Mouse (Mus musculus) hindbrain, embryonic 10.5 days (tissue): ENCODE measurements around the gene Adat3. TPM values are rescaled to one million over a fixed set of nuclear protein-coding genes. Genes with fewer than 3 reads are reported as not detected.
A peak's percentile ranks its signal among the peaks of the same experiment; 100 is the strongest.

ENCODE experiments used
- DNase-seq: peaks from one replicate; pipeline ENCODE4 v3.0.0-alpha.2; 2017; ENCODE audit warnings: low spot score
- H3K27ac ChIP-seq: fragments of 300-500 bp; sonication (generic); 2 replicates; pipeline ENCODE4 v1.5.1; 2016; ENCODE audit warnings: mild to moderate bottlenecking, moderate library complexity
- H3K27me3 ChIP-seq: fragments of 300-500 bp; sonication (generic); 2 replicates; pipeline ENCODE4 v1.6.1; 2016; ENCODE audit warnings: mild to moderate bottlenecking; ENCODE audit not compliant: poor library complexity, insufficient read depth, severe bottlenecking
- H3K36me3 ChIP-seq: fragments of 300-500 bp; sonication (generic); 2 replicates; pipeline ENCODE4 v1.6.1; 2016; ENCODE audit warnings: mild to moderate bottlenecking, moderate library complexity
- H3K4me1 ChIP-seq: fragments of 300-500 bp; sonication (generic); replicated peaks from 2 replicates; pipeline ENCODE4 v1.6.1; 2016; ENCODE audit warnings: mild to moderate bottlenecking
- H3K4me3 ChIP-seq: fragments of 300-500 bp; sonication (generic); 2 replicates; pipeline ENCODE4 v1.5.1; 2016; ENCODE audit warnings: mild to moderate bottlenecking, moderate library complexity
- H3K9me3 ChIP-seq: fragments of 300-500 bp; sonication (generic); 2 replicates; pipeline ENCODE4 v1.6.1; 2016; ENCODE audit warnings: mild to moderate bottlenecking, moderate library complexity
- WGBS: fragments of 180-500 bp; shearing (Covaris S2); methylation state at CpG from one replicate; pipeline ENCODE4 v1.1.7; 2016; 5-methylcytosine and 5-hydroxymethylcytosine counted together
- polyA plus RNA-seq: library from polyadenylated mRNA; unstranded; fragments of >200 nt; fragmentation: Nextera tagmentation; extraction: Ambion mirVana; gene quantifications from 2 replicates; pipeline ENCODE4 v1.2.1, GENCODE M21; 2016

Adat3 gene
- polyA plus RNA-seq, 1 experiment from 2014 or later = 11.0 TPM

DNA sequence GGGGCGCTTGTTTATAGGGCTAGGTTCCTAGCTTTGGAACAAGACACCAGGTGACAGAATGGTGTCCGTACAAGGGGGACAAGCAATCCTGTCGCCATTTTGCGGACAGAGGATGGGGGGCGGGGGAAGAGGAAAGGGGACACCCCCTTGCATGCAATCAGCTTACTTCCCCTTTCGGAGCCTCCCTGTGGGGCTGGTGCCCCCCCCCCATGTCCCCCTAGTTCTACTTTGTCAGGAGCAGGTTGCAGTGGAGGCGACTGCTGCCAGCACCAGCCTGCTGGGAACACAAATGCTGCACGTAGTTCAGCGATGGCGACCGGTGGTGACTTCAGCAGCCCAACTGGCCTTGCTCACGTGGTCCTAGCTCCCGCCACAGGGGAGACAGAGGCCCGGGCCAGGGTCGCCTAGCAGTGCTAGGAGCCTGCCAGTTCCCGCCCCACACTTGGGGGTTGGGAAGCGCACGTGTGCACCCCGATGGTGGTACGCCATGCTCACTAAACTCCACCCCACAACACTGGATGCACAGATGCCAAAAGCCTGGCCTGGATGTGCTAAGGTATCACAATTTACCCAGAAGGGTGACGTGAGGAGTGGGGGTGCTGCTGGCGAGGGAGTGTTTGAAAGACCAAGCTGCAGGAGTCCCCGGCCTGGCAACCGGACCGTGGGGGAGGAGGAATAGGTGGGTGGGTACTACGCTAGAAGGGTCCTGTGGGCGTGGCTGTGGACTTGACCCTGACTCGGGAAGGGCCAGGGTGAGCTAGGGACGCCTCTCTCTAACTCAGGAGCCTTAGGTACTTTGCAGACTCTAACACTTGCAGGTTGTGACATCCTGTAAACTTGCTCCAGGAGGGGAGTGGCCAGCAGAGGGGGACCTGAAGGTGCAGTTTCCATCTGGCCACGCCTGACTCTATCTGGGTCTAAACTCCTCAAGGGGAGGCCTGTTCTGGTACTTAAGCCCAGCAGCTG lies 31.5 kb upstream of the Adat3 start:
- H3K4me3 ChIP-seq = peak overlapping the region; percentile 41

DNA sequence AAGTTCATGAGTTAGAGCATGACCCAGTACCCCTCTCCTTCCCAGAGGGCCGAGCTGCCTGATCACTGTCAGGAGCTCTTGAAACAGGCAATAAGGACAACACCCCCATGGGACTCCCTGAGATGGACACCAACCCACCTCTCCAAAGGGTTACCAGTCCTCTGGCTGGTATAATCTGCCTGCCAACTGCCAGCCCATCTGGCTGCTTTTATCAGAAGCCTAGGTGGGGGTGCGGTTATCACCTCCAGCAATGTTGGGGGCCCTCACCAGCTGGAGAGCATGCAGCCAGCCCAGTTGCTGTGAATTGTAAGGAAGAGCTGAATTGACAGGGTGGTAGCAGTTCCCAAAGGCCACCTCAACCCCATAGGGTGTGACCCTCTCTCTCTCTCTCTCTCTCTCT lies 30.2 kb upstream of the Adat3 start:
- DNase-seq = no peak
- H3K9me3 ChIP-seq = no peaks in the 10 kb centered on the region
- H3K27ac ChIP-seq = no peak overlapping the region
- 0 out of 2 replicates have a peak, but pooled peaks cover 3% of the 10 kb centered on the region for H3K27me3 ChIP-seq
- H3K36me3 ChIP-seq = peaks cover 12% of the 10 kb centered on the region
- H3K4me1 ChIP-seq = peaks cover 91% of the 10 kb centered on the region
- 91% methylated on average over 2 of the region's 2 CpGs for WGBS
- no peak overlapping the region for H3K4me3 ChIP-seq

More for the DNA sequence above, 31.5 kb upstream of the Adat3 start:
- Histone ChIP-seq H3K9me3 (no peaks in the 10 kb centered on the region), H3K27ac (peak overlapping the region; percentile 88), H3K36me3 (peaks cover 12% of the 10 kb centered on the region), H3K4me1 (peaks cover 91% of the 10 kb centered on the region), H3K27me3 (0 out of 2 replicates have a peak, but pooled peaks cover 3% of the 10 kb centered on the region)
- 18% methylated on average over 30 of the region's 30 CpGs for WGBS
- DNase-seq = peak; percentile 49

DNA sequence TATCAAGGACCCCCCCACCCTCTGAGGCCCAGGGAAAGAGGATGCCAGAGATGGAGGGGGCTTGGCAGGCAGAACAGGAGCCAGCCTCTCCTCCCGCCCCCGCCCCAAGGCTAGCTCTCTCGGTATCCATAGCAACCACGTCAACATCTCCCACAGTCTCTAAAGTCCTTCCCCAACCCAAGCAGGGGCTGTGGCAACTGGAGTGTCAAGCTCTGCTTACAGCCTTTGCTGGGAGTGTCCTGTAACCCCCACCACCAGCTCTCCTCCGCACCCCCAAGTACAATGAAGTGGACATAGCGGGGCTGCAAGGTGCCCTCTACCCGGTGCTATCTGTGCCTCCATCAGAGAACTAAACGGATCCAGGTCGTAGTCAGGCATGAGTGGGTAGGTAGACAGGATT lies 28.7 kb upstream of the Adat3 start:
- no peak for DNase-seq
- H3K27me3 ChIP-seq = 0 out of 2 replicates have a peak, but pooled peaks cover 3% of the 10 kb centered on the region
- peak overlapping the region; percentile 20; the same call in 1 of the 2 replicates for H3K4me3 ChIP-seq
- no peaks in the 10 kb centered on the region for H3K9me3 ChIP-seq
- H3K36me3 ChIP-seq = peaks cover under 1% of the 10 kb centered on the region; the same call in 1 of the 2 replicates
- H3K4me1 ChIP-seq = peaks cover 98% of the 10 kb centered on the region
- H3K27ac ChIP-seq = peak overlapping the region; percentile 46; the same call in 1 of the 2 replicates
- 59% methylated on average over 9 of the region's 9 CpGs for WGBS

DNA sequence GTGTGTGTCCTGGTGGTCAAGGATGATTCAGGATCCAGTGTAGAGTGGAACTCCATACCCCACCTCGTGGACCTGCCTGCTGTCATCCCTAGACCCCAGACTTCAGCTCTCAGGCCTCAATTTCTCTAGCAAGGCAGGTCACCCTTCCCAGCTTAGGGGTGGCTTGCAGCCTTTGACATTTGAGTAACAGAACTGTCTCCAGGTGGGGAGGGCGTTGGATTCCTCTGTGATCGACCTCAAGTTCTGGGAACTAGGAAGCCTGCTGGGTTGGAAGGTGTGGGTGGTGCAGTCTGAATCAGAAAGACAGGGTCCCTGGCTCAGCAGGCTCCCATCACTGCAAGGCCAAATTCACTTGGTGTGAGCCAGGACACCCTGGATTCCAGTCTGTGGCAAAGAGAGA lies 27.8 kb upstream of the Adat3 start:
- Histone ChIP-seq H3K4me3 (peak overlapping the region; percentile 79; the same call in 1 of the 2 replicates), H3K27me3 (0 out of 2 replicates have a peak, but pooled peaks cover 3% of the 10 kb centered on the region), H3K36me3 (no peaks in the 10 kb centered on the region), H3K27ac (no peak overlapping the region), H3K9me3 (no peaks in the 10 kb centered on the region), H3K4me1 (peaks cover 92% of the 10 kb centered on the region)
- 82% methylated on average over 3 of the region's 3 CpGs for WGBS
- DNase-seq = no peak

DNA sequence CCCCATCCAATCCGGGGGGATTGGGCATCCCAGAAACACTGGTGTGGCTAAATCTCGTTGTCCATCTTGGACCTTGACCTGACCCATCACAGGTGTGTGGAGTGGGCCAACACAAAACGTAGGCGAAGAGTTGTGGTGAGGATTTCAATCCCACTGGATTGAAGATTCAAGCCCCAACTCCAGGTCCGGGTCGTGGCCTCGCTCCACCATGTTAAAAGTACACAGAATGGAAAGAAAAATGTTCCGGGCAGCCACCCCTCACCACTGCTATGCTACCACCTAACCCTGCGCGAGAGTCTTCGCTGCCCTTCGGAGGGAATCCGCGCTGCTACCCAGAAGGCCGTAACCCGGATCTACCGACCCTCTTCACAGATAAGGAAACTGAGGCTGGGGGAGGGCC lies 26.8 kb upstream of the Adat3 start:
- Histone ChIP-seq H3K27ac (peak overlapping the region; percentile 90), H3K4me3 (peak overlapping the region; percentile 79), H3K4me1 (peaks cover 81% of the 10 kb centered on the region), H3K9me3 (no peaks in the 10 kb centered on the region), H3K36me3 (no peaks in the 10 kb centered on the region), H3K27me3 (0 out of 2 replicates have a peak, but pooled peaks cover 3% of the 10 kb centered on the region)
- WGBS = 18% methylated on average over 17 of the region's 17 CpGs
- no peak for DNase-seq

DNA sequence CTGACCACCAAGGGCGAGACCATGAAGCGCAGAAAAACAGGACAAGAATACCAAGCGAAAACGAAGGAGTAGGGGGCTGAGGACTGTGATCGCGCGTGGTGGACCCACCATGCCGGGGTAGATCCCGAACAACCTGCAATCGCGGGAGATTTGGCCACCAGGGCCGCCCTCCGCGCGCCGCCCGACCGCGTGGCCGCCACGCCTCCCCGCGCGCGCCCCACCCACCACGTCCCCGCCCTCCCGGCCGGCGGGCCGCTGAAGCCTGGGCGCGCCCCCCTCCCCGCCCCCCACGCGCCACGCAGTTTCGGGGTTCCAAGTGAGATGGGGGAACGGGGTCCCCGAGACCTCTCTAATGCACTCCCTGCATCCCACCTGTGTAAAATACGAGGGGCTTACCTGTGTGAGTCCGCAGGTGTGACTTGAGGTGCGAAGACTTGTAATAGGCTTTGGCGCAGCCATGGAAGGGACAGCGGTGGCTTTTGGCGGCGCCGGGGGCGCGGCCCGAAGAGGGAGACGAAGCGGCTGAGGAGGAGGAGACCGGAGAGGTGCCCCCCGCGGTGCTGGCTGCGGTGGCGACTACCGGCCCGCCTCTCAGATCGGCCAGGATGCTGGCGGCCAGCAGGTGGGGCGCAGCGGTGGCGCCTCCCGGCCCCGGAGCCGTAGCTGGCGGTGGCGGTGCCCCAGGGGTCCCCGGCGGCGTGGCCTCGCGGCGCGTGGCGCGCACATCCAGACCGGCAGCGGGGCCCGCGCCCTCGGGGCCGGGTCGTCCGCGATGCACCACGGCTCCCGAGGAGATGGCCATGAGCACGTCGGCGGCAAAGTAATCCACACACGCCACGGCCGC lies 26.1 kb upstream of the Adat3 start:
- H3K4me1 ChIP-seq = peaks cover 75% of the 10 kb centered on the region
- WGBS = under 1% methylated on average over 96 of the region's 96 CpGs
- peak overlapping the region; percentile 79 for H3K4me3 ChIP-seq
- 0 out of 2 replicates have a peak, but pooled peaks cover 3% of the 10 kb centered on the region for H3K27me3 ChIP-seq
- peak; percentile 51 for DNase-seq
- H3K36me3 ChIP-seq = no peaks in the 10 kb centered on the region
- H3K9me3 ChIP-seq = no peaks in the 10 kb centered on the region
- H3K27ac ChIP-seq = peak overlapping the region; percentile 90

DNA sequence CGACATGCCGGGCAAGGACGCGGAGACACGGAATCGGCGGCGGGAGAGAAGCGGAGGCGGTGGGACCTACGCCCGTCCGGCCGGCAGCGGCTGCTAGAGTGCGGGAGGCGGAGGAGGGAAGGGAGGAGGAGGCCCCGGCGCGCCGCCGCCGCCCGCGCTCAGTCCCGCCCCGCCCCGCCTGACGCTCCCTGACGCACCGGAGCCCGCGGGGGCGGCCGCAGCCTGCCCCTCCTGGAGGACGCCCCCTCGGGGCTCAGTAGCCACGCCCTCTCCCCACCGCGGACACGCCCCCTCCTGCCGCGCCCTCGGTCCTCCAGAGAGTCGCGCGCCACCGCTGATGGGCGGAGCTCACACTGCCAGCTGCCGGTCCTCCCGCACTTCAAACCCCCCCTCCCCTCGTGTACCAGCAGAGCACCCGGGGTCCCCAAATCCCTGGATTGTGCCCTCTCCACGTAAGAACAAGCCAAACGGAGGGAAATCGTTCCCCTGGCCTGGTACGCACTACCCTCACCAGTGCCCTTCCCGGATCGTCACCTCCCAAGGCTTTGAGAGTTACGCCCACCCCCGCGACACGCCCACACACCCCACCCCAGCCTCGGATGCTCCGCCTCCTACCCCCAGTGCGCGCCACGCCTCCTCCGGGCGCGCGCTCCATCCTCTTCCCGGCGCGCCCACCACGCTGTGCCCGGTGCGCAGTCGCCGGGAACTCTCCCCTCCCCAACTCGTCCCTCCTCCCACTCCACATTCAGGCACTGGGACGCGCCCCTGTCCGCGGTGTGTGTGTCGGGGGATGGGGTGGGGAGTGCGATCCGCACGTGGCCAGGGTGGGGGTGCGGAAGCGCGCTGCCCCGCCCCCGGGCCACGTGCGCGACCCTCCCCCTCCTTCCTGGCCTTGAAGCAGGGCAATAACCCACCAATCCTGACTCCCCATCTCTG lies 25.2 kb upstream of the Adat3 start, which contains the start of gene Klf16:
Klf16 (minus strand) TSS at position 127 of the 936 bp plus-strand sequence.
- Histone ChIP-seq H3K4me1 (peaks cover 66% of the 10 kb centered on the region), H3K27me3 (0 out of 2 replicates have a peak, but pooled peaks cover 3% of the 10 kb centered on the region), H3K4me3 (peak within 1 kb of the TSS; percentile 79), H3K9me3 (no peaks in the 10 kb centered on the region), H3K36me3 (peaks cover 7% of the 10 kb centered on the region), H3K27ac (peak within 1 kb of the TSS; percentile 90)
- WGBS = under 1% methylated on average over 83 of the region's 97 CpGs
- DNase-seq = peak; percentile 96

DNA sequence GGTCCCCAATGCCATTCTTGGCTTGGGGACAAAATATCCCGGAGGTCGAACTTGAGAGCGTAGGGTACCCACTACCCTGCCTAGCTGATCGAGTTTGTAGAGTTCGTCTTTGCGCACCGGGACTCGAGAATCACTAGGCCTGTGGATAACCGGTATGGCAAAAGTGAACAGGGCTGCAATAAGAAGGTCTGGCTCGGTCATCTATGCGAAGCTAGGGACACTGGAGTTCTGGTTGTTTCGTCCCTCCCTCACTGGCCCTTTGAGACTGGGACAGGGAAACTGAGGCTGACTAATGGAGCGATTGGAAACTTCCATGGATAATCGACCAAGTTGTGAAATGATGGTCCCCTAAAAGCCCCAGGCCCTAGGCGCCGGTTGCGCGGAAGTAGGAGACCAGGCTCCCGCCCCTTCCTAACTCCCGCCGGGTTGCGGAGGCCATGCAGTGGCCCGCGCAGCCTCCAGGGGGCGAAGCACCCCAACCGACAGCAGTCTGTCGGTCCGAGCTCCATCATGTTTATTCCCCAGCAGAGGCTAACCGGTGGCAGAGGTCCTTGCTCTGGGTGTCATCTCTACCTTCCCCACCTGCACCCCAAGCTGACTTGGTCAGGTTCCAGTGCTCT lies 24.4 kb upstream of the Adat3 start:
- DNase-seq = peak; percentile 86
- Histone ChIP-seq H3K27ac (peak overlapping the region; percentile 90), H3K36me3 (peaks cover 11% of the 10 kb centered on the region), H3K9me3 (no peaks in the 10 kb centered on the region), H3K27me3 (0 out of 2 replicates have a peak, but pooled peaks cover 3% of the 10 kb centered on the region), H3K4me3 (peak overlapping the region; percentile 79), H3K4me1 (peaks cover 59% of the 10 kb centered on the region)
- WGBS = under 1% methylated on average over 29 of the region's 29 CpGs

DNA sequence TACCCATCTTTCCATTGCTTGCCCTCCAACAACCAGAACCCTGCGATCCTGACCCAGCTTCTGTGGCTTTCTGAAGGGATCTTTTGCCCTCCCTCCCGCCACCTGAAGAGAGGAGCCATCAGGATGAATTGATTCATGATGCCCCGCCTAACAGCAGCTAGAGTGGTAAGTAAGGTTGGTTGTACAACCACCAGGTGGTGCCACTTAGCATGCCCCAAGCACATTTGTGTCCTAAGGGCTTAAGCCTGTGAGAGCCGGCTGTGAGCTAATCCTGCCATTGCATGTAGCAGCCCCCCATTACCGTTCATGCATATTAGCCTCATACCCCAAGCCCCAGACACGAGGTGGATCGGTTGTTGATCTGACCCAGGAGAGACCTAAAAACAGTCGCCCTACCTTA lies 23.8 kb upstream of the Adat3 start:
- Histone ChIP-seq H3K36me3 (peaks cover 18% of the 10 kb centered on the region), H3K4me3 (peak overlapping the region; percentile 79), H3K27ac (peak overlapping the region; percentile 90), H3K9me3 (no peaks in the 10 kb centered on the region), H3K27me3 (0 out of 2 replicates have a peak, but pooled peaks cover 3% of the 10 kb centered on the region), H3K4me1 (peaks cover 53% of the 10 kb centered on the region)
- peak; percentile 47 for DNase-seq
- WGBS = 7% methylated on average over 8 of the region's 8 CpGs

DNA sequence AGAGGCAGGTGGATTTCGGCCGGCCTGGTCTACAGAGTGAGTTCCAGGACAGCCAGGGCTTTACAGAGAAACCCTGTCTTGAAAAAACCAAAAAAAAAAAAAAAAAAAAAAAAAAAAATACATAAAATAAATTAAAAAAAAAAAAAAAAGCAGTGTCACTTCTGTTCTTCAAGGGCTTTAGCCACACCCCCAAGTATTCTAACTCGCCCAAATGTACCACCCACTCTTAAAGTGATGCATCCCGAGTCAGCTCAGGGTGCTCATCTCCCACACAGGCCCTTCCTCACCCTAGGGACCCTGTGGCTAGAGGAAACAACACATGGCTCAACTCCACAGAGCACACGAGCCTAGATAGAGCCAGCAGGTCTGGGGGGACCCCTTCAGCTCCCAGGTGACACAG lies 19.6 kb upstream of the Adat3 start:
- Histone ChIP-seq H3K27me3 (no peaks in the 10 kb centered on the region), H3K4me1 (peaks cover 46% of the 10 kb centered on the region), H3K36me3 (peaks cover 51% of the 10 kb centered on the region), H3K4me3 (no peak overlapping the region), H3K9me3 (no peaks in the 10 kb centered on the region), H3K27ac (no peak overlapping the region)
- no peak for DNase-seq
- 88% methylated on average over 5 of the region's 5 CpGs for WGBS

DNA sequence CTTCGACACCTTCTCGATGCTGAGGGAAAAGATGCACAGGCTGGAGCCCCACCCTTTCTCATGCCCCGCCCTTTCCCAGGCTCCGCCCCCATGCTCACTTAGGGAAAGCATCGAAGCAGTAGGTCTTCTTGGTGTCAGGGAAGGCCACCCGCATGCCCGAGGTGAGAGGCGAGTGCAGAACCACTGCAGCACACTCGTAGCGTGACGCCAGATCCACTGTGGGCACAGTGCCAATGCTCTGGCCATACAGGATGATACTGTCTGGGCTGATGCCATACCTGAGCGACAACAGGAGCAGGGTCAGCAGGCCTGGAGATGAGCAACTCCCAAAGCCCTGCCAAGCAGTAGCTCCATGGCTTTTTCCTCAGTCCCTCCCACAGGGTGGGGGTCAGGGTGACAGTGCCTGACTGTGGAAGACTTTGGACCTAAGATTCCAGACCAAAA lies 18.6 kb upstream of the Adat3 start:
- Histone ChIP-seq H3K36me3 (peaks cover 51% of the 10 kb centered on the region), H3K4me1 (peaks cover 46% of the 10 kb centered on the region), H3K9me3 (no peaks in the 10 kb centered on the region), H3K4me3 (no peak overlapping the region), H3K27ac (0 out of 2 replicates have a peak overlapping the region, but pooled peaks have one; percentile 35), H3K27me3 (no peaks in the 10 kb centered on the region)
- DNase-seq = no peak
- 71% methylated on average over 12 of the region's 12 CpGs for WGBS
